Mouse (Mus musculus) thymus, postnatal 0 days (tissue): ENCODE measurements around the gene Smarcd3. TPM values are rescaled to one million over a fixed set of nuclear protein-coding genes. Genes with fewer than 3 reads are reported as not detected.

Source experiments
- DNase-seq: peaks from one replicate; pipeline ENCODE4 v3.0.0-alpha.2; 2015; ENCODE audit warnings: low spot score
- polyA plus RNA-seq: library from polyadenylated mRNA; unstranded; fragments of >200 nt; fragmentation: Nextera tagmentation; extraction: Ambion mirVana; gene quantifications from 2 replicates; pipeline ENCODE4 v1.2.1, GENCODE M21; 2015

The Smarcd3 gene
- polyA plus RNA-seq, 1 experiment from 2014 or later: 2.0 TPM

DNA sequence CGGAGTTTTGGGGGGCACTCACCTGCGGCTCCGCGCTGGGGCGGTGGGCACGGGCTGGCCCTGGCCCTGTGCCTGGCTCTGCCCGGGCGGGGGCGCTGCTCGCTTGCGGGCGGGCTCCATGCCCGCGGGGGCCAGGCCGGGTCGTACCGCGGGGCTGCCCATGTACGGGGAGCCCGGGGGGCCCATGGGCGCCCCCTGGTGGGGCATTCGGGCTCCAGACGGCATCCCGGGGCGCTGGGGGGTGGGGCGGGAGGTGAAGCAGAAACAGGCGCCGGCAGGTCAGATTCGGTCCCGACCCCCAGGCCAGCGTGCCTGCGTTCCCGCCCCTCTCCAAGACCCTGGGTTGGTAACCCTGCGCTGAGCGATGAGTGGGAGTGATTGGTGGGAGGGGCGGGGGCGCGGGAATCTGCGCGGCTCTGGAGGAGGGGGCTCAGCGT lies 25.6 kb downstream of the Smarcd3 start:
- DNase-seq: peak; percentile 76

DNA sequence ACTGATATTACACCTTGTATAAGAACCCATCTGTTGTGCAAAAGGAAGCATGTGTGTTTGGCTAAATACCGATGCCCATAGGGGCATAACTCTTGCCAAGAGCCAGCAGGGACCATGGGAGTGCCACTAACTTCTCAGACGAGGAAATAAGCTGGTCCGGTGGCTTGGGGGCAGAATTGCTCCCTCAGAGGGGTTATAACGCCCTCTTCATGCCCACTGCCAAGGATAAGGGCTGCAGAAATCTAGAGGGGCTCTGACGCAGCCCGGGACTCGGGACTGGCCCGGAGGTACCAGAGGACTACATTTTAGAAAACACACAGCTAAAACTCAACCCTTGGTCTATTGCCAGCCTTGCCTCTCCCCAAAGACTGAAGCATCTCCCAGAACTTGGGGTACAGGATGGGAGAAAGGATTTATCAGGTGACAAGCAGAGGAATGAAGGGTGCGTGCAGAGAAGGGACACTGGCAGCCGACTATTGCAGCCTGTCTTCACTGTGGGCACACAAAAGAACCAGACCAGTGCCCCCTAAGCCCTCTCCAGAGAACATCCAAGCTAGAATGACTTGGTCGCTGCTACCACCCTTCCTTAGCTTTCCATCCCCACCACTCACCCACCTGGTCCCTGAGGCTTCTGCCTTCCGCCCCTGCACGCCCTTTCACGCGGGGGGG lies 26.2 kb downstream of the Smarcd3 start:
- DNase-seq: no peak

DNA sequence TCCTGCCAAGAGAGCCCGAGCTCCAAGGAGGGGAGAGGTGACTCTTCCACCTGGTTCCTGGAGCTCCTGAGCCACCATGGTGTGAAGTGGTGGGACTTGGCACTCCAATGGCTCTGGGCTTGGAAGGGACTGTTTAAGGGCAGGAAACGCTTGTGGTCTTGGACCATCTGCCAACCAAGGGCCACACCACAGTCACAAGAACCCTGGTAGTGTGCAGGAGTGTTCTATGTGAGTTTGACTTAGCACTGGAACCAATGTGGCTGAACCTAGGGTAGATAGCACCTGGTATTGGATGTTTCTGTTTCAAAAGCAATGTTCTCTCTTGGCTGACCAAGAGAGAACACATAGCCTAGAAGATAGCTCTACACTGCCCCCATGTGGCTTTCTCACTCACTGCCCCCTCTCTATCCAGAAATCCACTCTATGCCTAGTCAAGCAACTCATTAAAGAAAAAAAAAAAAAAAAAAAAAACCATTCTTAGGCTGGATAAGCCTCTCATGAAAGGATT lies 26.9 kb downstream of the Smarcd3 start:
- peak; percentile 74 for DNase-seq

DNA sequence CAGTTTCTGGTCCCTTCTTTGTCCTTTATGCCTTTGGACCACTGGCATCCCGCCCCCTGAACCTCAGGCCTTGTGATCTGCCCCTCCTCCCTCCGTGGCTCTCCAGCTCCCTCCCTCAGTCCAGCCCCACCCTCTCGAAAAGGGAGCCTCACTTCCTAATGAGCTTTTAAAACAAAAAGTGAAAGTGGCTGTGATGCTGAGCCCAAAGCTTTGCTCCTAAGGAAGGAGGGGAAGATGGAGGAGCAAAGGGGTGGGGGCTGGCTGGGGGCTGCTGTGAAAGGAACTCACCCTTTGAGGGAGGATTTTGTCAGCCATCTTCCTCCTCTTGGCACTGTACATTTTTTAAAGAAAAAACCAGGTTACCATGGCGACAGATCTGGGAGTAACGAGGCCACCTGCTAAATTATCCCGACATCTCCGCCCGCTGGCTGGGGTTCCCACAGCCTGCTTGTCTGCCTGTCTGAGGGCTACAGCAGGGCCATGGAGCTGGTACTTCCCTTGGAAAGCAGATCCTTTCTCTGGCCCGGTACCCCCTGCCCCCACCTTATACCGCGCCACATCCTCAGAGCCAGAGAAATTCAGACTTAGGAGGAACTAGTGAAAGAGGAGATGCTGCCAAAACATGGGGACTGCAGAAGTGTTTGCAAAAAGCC lies 27.6 kb downstream of the Smarcd3 start:
- no peak for DNase-seq

DNA sequence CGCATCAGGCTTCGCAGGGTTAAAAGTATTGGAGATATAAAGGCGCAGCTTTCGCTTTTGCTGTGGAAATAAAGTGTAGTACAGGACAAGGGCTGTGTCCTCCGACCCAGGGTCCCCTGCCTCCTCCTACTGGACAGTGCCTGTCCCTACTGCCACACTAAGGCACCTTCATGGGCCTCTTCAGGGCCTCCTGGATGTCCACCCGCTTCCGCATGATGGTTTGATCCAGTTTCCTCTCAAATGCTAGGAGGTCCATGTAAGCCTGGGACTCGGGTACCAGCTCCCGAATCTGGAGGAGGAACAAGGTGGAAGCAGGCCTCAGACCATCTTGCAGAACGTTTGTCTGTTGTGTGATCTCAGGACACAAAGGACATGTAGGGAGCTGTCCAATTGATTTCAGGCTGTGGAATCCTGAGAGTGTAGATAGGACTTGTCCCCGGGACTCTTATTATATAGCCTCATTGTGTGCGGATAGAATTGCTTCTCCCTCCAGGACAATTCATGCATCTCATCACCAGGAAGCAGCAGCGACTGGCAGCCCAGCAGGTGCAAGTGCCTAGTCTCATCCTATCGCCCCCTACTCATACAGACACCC lies 28.3 kb downstream of the Smarcd3 start:
- no peak for DNase-seq

DNA sequence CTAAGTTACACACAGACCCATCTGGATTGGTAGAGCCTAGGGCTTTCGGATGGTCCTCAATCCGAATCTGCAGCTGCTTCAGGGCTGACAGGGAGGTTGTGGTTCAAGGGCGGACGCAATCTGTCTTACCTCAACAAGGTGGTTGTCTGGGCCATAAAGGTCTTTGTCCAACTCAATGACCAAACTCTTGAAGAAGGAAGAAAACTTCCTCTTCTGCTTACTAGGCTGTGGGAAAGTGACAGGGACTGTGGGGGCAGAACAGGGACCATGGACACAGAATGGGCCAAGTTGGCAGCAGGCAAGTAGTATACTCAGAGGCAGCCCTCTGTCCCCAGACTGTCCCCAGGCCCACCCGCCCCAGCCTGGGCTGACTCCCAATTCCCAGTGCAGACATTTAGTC lies 28.9 kb downstream of the Smarcd3 start:
- no peak for DNase-seq

DNA sequence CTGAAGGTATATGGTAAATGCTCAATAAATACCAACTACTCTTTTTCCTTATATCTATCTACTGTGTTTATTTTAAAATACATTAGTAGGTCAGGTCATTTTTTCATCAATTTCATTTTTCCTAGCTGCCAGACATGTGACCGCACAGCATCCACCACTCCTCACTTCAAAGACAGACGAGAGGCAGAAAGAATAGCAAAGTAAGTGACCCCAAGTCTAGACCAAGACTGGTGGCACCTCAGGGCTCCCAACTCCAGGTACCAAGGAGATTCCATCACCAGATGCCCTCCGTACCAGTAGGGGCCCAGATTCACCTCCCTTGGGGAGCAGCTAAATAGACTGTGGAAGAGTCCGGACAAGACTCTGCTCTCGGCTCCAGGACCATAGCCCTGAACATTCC lies 29.9 kb downstream of the Smarcd3 start:
- DNase-seq: no peak

DNA sequence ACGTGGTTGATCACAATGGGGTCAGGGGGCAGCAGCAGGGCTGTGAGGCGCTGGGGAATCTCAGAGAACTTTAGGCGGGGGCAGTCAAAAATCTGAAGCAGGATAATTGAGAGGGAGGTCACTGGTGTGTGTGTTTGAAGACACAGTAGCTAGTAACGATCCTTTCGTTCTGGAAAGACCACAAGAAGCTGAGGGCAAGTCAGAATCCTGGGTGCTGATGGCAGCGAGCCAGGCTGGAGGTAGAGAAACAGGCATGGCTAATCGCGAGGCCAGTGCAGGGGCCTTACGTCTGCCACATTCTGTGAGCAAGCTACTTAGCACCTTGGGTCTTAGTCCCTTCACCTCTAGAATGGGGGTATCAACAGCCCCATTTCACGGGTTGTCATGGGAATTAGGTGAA lies 30.3 kb downstream of the Smarcd3 start:
- no peak for DNase-seq

DNA sequence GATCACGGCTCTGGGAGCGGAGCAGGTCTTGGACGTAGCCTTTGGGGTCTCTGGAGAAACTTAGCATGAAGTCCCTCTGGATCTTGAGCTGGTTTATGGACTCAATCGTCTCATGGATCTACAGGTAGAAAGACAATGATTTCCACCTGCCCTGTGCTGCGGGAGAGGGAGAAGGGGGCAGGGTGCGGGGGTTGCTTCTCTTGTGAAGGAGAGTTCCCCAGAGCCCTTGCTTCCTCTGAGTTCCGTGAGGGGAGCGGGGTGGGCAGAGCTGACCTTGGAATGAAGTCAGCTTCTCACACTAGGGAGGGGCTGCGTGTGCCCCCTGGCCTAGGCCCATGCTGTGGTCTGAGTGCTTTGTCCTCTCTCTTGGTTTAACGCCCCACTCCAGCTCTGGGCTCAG lies 31.0 kb downstream of the Smarcd3 start:
- DNase-seq: no peak

DNA sequence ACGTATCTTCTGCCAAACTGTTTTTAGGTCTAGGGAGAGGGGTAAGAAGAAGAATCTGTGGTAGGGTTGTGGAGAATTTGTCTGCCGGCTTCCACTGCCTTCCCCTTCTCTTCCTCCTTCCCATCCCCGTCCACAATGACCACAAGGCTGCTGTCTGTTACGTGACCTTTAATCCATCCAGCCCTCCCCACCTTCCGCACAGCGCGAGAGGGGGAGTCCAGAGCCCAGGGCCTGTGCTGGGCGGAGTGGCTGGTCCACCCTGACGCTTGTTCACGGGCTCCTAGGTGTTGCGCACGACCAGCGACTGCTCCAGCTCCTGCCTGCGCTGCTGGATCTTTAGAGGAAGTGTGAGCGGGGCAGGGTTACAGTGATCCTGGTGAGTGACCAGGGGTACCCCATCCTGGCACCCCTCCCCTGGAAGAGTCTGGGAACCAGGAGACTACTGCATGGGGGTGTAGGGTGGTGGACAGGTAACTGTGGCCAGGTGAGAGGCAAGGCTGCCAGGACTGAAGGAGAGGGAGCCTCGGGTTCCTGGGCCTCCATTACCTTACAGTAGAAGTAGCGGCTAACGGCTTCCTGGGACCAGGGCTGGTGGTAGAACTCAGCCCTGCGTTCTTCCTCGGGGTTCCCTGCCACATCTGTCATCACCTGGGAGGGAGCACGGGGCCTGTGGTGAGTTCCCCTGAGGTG lies 31.6 kb downstream of the Smarcd3 start:
- DNase-seq: no peak

DNA sequence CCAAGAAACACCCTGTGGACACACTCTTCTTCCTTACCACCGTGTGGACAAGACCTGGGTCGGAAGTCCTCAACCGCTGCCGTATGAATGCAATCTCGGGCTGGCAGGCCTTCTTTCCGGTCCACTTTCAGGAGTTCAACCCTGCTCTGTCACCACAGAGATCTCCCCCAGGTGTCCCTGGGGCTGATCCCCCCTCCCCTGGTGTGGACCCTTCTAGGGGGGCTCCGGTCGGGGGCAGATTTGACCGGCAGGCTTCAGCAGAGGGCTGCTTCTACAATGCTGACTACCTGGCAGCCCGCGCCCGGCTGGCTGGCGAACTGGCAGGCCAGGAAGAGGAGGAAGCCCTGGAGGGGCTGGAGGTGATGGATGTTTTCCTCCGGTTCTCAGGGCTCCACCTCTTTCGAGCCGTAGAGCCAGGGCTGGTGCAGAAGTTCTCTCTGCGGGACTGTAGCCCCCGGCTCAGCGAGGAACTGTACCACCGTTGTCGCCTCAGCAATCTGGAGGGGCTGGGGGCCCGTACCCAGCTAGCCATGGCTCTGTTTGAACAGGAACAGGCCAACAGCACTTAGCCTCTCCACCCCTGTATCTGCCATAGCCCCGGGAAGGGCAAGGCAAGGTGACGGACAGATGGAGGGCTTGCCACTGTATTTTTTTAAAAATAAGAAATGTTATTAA lies 32.3 kb downstream of the Smarcd3 start:
- DNase-seq: no peak

DNA sequence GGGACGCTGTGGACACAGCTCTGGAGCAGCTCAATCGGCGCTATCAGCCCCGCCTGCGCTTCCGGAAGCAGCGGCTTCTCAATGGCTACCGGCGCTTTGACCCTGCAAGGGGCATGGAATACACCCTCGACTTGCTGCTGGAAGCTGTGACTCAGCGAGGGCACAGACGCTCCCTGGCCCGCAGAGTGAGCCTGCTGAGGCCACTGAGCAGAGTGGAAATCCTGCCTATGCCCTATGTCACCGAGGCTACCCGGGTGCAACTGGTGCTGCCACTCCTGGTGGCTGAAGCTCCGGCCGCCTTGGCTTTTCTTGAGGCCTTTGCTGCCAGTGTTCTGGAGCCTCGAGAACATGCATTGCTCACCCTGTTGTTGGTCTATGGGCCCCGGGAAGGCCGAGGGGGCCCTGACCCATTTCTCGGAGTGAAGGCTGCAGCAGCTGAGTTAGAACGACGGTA lies 32.9 kb downstream of the Smarcd3 start:
- DNase-seq: no peak

DNA sequence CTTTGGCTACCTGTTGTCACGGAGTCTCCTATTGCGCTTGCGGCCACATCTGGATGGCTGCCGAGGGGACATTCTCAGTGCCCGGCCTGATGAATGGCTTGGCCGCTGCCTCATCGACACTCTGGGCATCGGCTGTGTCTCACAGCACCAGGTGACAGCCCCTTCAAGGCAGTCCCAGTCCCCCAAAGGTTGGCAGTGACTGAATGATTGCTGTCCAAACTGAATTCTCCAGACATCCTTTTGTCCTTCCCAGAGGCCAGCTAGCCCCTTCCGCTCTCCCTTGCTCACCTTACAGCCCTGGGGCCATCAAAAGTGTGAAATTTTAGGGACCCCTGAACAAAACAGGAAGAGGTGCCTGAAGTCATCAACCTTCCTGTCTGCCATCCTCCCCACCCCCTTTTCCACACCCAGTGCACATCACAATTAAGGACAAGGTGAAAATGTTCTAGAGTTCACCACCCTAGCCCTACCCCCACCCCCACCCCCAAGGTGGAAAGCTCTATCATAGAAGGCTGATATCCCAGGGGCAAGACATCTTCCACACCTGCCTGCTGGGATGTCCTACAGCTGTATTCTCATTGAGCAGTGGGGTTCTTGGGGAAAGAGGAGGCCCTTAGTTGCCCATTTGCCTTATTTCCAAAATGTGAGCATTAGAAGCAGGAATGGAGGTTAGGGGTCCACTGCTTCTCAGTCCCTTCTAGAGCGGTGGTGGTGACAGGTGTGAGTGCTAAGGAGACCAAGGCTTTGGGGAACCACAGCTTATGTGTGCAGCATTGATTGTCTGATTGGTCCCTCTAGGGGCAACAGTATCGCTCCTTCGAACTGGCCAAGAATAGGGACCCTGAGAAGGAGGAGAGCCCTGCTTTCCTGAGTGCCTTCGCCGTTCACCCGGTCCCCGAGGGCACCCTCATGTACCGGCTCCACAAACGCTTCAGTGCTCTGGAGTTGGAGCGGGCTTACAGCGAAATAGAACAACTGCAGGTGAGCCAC lies 34.4 kb downstream of the Smarcd3 start:
- DNase-seq: no peak

DNA sequence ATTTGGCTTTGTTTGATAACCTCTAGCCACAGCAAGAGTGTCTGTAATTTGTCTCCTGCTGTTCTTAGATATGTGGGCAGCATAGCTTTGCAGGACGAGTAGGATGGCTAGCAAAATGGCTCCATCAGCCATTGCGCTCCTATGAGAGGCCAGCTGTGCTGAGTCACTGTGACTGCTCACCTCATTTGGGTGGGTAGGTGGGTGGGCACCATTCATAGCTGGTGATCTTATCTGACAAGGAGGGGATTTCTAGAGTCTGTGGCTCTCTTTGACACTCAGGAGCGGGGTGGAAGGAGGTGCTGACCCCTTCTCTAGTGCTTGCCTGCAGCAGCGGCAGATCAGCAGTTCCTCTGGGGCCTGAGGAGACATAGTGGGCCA lies 37.0 kb downstream of the Smarcd3 start:
- no peak for DNase-seq

DNA sequence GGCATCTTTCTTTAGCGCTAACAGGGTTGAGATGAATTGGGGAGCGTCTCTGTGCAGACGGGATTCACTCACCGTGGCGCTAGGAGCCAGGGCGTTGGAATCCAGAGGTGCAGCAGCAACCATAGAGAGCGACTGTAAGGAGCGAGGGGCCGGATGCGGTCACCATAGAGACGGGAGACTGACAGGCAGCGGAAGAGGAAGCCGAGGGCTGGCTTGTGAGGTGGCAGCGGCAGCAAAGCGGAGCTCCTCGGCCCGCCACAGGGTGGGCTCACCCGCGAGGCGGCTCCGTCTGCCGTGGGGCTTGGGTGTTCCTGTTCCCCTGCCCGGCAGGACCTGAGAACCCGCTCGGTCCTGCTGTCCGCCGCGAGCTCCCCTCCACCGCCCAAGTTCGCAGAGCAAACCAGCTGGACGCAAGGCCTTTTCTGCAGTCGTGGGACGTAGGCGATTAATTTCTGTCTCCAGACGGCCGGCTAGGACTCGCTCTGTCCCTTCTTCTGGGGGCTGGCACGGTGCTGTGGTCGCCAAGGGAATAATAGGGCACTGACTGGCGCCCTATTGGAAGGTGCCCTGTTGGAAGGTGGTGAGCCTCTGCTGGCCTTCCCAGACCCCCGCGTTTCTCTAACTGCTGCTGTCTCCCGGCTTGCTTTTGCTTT lies 37.5 kb downstream of the Smarcd3 start, which contains the start of gene Chpf2:
Gene Chpf2, plus strand, starts transcription at position 195 of the 653 bp plus-strand sequence.
- DNase-seq: peak; percentile 93

DNA sequence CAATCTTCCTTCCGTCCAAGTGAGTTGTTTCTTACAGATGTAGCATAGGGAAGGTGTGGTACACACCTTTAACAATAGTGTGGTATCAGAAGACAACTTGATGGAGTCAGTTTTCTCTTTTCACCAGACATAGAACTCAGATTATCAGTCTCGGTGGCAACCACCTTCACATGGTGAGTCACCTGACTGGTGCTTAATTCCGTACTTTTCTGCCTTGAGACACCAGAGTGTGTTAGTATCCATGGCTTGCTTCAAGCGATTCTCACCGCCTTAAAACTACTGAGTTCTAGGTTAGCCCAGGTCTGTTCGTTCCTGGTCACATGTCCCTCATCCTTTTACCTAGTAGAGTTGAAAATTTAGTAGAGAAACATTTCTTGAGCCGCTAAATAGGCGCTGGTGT lies 38.1 kb downstream of the Smarcd3 start:
- DNase-seq: no peak

DNA sequence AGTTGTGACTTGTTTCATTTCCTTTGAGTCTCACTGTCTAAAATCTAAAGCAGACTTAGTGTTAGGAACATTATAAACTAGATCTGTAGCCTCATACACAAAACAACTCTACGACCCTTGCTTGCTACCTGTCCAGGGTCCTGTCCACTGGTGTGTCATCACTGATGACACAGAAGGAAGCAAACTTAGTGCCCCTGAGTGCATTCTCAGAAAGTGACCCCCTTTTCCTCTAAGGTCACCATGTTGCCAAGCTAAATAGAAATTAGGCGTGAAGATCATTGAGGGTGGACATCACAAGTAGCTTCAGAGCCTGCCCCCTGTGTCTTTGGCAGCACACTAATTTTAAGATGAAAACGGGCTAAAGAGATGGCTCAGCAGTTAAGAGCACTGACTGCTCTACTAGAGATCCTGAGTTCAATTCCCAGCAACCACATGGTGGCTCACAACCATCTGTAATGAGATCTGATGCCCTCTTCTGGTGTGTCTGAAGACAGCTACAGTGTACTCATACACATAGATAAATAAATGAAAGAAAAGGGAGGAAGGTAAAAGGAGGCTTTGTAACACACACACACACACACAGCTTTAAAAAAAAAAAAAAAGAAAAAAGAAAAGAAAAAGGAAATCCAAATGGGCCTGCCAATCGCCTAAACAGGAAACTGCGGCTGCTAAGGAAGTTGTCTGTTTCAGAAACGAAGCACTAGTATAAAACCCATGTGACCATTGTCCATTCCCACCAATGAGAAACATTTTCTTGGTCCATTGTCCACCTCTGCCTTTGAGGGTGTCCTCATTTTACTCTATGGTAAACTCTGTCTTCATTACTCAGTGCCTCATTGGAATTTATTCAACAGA lies 45.9 kb downstream of the Smarcd3 start:
- DNase-seq: no peak

DNA sequence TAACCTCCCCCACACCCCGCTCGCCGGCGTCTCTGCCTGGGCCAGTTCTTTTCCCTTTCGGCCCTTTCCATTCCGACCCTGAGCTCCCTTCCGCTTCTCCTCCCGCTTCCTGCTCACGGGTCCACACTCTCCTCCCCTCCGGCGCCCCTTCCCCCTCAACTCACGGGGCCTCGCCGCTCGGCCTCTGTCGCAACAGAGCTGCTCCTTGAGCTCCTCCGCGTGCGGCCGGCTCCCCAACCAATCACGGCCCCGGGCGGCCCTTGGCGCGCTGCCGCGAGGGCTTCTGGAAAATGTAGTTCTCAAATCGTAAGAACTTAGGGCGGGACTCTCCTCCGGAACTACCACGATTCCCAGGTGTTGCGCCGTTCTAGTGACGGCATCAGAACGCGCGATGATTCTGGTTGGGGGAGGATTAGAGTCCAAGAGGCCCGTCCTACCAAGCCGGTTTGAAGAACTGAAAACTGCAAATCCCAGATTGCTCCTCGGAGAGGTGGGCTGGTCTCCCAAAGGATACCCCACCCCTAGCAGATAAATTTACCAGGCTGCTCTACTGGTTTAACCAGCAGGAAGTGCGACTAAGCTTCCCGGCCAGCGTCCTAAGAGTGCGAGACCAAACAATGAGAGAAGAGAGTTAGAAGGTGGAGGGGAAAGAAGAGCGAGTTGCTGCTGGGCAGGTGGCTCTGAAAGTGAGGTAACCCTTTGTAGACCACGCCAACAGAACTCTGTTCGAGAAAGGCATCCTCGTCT lies 46.9 kb downstream of the Smarcd3 start, which contains the start of gene Abcf2:
Gene Abcf2, minus strand, starts transcription at position 285 of the 747 bp plus-strand sequence.
- peak; percentile 100 for DNase-seq
